Mouse (Mus musculus) E14TG2a.4 (cell line): ENCODE results near the gene Gde1.
A peak's percentile ranks its signal among the peaks of the same experiment; 100 is the strongest.

Source experiments
- H3K27me3 ChIP-seq: 2 replicates; pipeline ENCODE4 v1.6.1; 2014; ENCODE audit warnings: low read length, control low read depth; ENCODE audit not compliant: insufficient read depth
- H3K36me3 ChIP-seq: 2 replicates; pipeline ENCODE4 v1.6.1; 2014; ENCODE audit warnings: low read length, control low read depth; ENCODE audit not compliant: insufficient read depth
- H3K4me1 ChIP-seq: replicated peaks from 2 replicates; pipeline ENCODE4 v1.6.1; 2014; ENCODE audit warnings: low read depth, low read length, control low read depth
- H3K4me3 ChIP-seq: replicated peaks from 2 replicates; pipeline ENCODE4 v1.5.1; 2014; ENCODE audit warnings: mild to moderate bottlenecking, low read length
- H3K9me3 ChIP-seq: 2 replicates; pipeline ENCODE4 v1.6.1; 2014; ENCODE audit warnings: low read length, control low read depth
- CTCF ChIP-seq: conservative IDR thresholded peaks from 2 replicates; pipeline ENCODE4 v1.5.1; 2014; ENCODE audit warnings: low read length
- NANOG ChIP-seq: IDR thresholded peaks from 2 replicates; pipeline ENCODE4 v1.6.1; 2014; ENCODE audit warnings: borderline replicate concordance, low read length, mixed read lengths
- POU5F1 ChIP-seq: IDR thresholded peaks from 2 replicates; pipeline ENCODE4 v1.6.1; 2014; ENCODE audit warnings: low read length, borderline replicate concordance

Gene Gde1

GRCm38 (mm10) chr7:118698882-118699281, 6.7 kb downstream of the Gde1 start:
- no peak for TF ChIP-seq NANOG
- no peak for TF ChIP-seq POU5F1
- no peak for TF ChIP-seq CTCF
- Histone ChIP-seq H3K9me3 (no peaks in the 10 kb centered on the region), H3K27me3 (no peaks in the 10 kb centered on the region), H3K36me3 (peaks cover 70% of the 10 kb centered on the region), H3K4me1 (peaks cover 4% of the 10 kb centered on the region), H3K4me3 (no peak overlapping the region)

GRCm38 (mm10) chr7:118697168-118697567, 8.4 kb downstream of the Gde1 start:
- Histone ChIP-seq H3K4me1 (no peaks in the 10 kb centered on the region), H3K27me3 (no peaks in the 10 kb centered on the region), H3K9me3 (no peaks in the 10 kb centered on the region), H3K4me3 (no peak overlapping the region), H3K36me3 (peaks cover 68% of the 10 kb centered on the region)
- TF ChIP-seq POU5F1 (no peak), NANOG (no peak), CTCF (no peak)

- Histone ChIP-seq H3K9me3 (no peaks in the 10 kb centered on the region), H3K4me1 (no peaks in the 10 kb centered on the region), H3K4me3 (no peak overlapping the region), H3K27me3 (no peaks in the 10 kb centered on the region), H3K36me3 (peaks cover 72% of the 10 kb centered on the region)
- TF ChIP-seq POU5F1: no peak
- no peak for TF ChIP-seq NANOG
- no peak for TF ChIP-seq CTCF
These were observed 9.4 kb downstream of the Gde1 start for GRCm38 (mm10) chr7:118696146-118696545.

- TF ChIP-seq NANOG (no peak), POU5F1 (no peak), CTCF (no peak)
- peaks cover 65% of the 10 kb centered on the region for H3K36me3 ChIP-seq
These were observed 14.3 kb downstream of the Gde1 start for GRCm38 (mm10) chr7:118691287-118691686.

GRCm38 (mm10) chr7:118689088-118689487, 16.5 kb downstream of the Gde1 start:
- H3K27me3 ChIP-seq: no peaks in the 10 kb centered on the region
- no peak overlapping the region for H3K4me3 ChIP-seq
- no peaks in the 10 kb centered on the region for H3K9me3 ChIP-seq
- peaks cover 15% of the 10 kb centered on the region for H3K4me1 ChIP-seq
- H3K36me3 ChIP-seq: peaks cover 47% of the 10 kb centered on the region
- no peak for TF ChIP-seq NANOG
- TF ChIP-seq CTCF: no peak
- no peak for TF ChIP-seq POU5F1

More at GRCm38 (mm10) chr7:118691287-118691686, 14.3 kb downstream of the Gde1 start:
- Histone ChIP-seq H3K4me3 (no peak overlapping the region), H3K27me3 (no peaks in the 10 kb centered on the region), H3K9me3 (no peaks in the 10 kb centered on the region), H3K4me1 (peaks cover 8% of the 10 kb centered on the region)

- Histone ChIP-seq H3K27me3 (no peaks in the 10 kb centered on the region), H3K36me3 (peaks cover 42% of the 10 kb centered on the region), H3K4me3 (no peak overlapping the region), H3K4me1 (peaks cover 15% of the 10 kb centered on the region), H3K9me3 (no peaks in the 10 kb centered on the region)
- no peak for TF ChIP-seq POU5F1
- TF ChIP-seq CTCF: peak; percentile 33; the same call in 1 of the 2 replicates
- TF ChIP-seq NANOG: no peak
These were observed 17.4 kb downstream of the Gde1 start for GRCm38 (mm10) chr7:118688199-118688598.

- Histone ChIP-seq H3K27me3 (no peaks in the 10 kb centered on the region), H3K4me1 (no peaks in the 10 kb centered on the region), H3K36me3 (no peaks in the 10 kb centered on the region), H3K4me3 (no peak overlapping the region), H3K9me3 (no peaks in the 10 kb centered on the region)
- TF ChIP-seq NANOG: no peak
- TF ChIP-seq CTCF: no peak
- no peak for TF ChIP-seq POU5F1
These were observed 28.8 kb downstream of the Gde1 start for GRCm38 (mm10) chr7:118676826-118677225.

- no peak for TF ChIP-seq POU5F1
- no peak for TF ChIP-seq NANOG
- TF ChIP-seq CTCF: no peak
- Histone ChIP-seq H3K27me3 (peaks cover 4% of the 10 kb centered on the region; the same call in 1 of the 2 replicates), H3K9me3 (no peaks in the 10 kb centered on the region), H3K4me3 (no peak overlapping the region), H3K36me3 (no peaks in the 10 kb centered on the region), H3K4me1 (no peaks in the 10 kb centered on the region)
These were observed 35.4 kb downstream of the Gde1 start for GRCm38 (mm10) chr7:118670142-118670541.

- no peaks in the 10 kb centered on the region for H3K36me3 ChIP-seq
- peaks cover 4% of the 10 kb centered on the region; the same call in 1 of the 2 replicates for H3K27me3 ChIP-seq
- TF ChIP-seq POU5F1 (no peak), CTCF (no peak), NANOG (no peak)
These were observed 37.8 kb downstream of the Gde1 start for GRCm38 (mm10) chr7:118667773-118668172.

More at GRCm38 (mm10) chr7:118667773-118668172, 37.8 kb downstream of the Gde1 start:
- Histone ChIP-seq H3K4me1 (no peaks in the 10 kb centered on the region), H3K9me3 (peaks cover 7% of the 10 kb centered on the region), H3K4me3 (no peak overlapping the region)
